Comparison of ENCODE assay signal across 9 mouse cellular contexts in the genomic region with DNA sequence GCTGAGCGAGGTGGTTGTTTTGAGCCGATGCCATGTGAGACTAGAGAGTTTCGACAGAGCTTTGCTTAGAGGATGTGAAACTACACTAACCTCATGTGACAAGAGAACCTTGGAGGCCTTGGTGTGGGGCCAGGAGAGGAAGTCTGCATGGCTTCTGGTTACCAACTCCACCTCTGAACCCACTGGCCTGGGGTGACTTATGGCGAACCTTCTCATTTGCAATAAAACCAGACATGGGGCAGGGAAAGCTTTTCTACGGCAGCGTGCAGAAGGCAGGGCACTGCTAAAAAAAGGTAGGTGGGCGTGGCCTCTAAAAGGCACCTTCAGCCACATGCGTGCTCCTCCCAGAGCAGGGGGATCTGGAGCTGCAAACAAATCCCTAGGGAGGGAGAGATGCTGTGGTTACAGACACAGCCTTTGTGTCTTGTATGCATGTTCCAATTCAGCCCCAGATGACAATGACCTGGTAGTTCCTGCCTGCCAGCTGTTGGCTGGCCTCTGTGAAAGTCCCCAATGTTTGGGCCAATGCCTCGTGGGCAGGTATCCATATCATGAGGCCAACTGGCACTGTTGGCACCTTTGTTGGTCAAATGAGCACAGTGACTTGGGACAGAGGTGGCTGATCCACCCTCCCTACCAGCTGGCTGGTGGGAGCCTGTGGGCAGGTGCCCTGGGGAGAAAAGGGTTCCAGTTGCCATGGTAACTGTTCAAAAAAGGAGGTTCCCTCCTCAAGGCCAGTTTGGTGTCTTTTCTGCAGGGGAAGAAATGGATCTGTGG.
DNase-seq lines count a peak whose midpoint lies in the region; ATAC-seq and TF ChIP-seq lines count a peak whose summit lies in the region.
"Had no signal": no experiment of that assay in that cellular context is flagged by ENCODE, and none has a peak within 500 bp of the region (broad histone marks: within the 10 kb centered on the region; RNA-seq: fewer than 3 reads in every experiment).

No protein-coding gene starts in this region.

- 80% methylated on average over 9 of the region's 9 CpGs for WGBS in forebrain, embryonic 12.5 days
- 68% methylated on average over 9 of the region's 9 CpGs for WGBS in forebrain, embryonic 11.5 days
- 55% methylated on average over 9 of the region's 9 CpGs for WGBS in hindbrain, postnatal 0 days

- intact Hi-C loops in left cerebral cortex, postnatal 25 days (cut with DNase I), result loop anchor here (5.0 kb wide), 1 partner anchor 69 kb away; no protein-coding TSS in a partner anchor

- peaks cover 7% of the 10 kb centered on the region; the same call in 1 of the 2 replicates for H3K4me1 ChIP-seq in forebrain, embryonic 12.5 days
- H3K4me1 ChIP-seq in forebrain, embryonic 11.5 days (replicated peaks; ENCODE audit: control insufficient read depth, insufficient read depth, low read length), result no peaks in the 10 kb centered on the region
- H3K4me1 ChIP-seq in hindbrain, postnatal 0 days (ENCODE audit: insufficient read depth, low read length), result peaks cover 11% of the 10 kb centered on the region; the same call in 1 of the 2 replicates

- no peak overlapping the region for H3K4me2 ChIP-seq in forebrain, embryonic 12.5 days
- no peak overlapping the region for H3K4me2 ChIP-seq in forebrain, embryonic 11.5 days (ENCODE audit: low read depth, low read length, severe bottlenecking)
- H3K4me2 ChIP-seq in hindbrain, postnatal 0 days (ENCODE audit: low read depth, low read length), result no peak overlapping the region

- H3K36me3 ChIP-seq in forebrain, embryonic 12.5 days (replicated peaks), result no peaks in the 10 kb centered on the region
- H3K36me3 ChIP-seq in forebrain, embryonic 11.5 days (ENCODE audit: control insufficient read depth, insufficient read depth, low read length), result no peaks in the 10 kb centered on the region
- H3K36me3 ChIP-seq in hindbrain, postnatal 0 days (ENCODE audit: insufficient read depth, low read length), result no peaks in the 10 kb centered on the region
- H3K36me3 ChIP-seq: G1E had no signal

- no peak overlapping the region for H3K4me3 ChIP-seq in forebrain, embryonic 12.5 days (replicated peaks)
- no peak overlapping the region for H3K4me3 ChIP-seq in forebrain, embryonic 11.5 days (ENCODE audit: low read depth, low read length)
- H3K4me3 ChIP-seq in hindbrain, postnatal 0 days (ENCODE audit: low read length), result no peak overlapping the region

- no peak overlapping the region for H3K27ac ChIP-seq in forebrain, embryonic 12.5 days
- H3K27ac ChIP-seq in forebrain, embryonic 11.5 days (ENCODE audit: low read depth, low read length), result no peak overlapping the region
- peak overlapping the region; percentile 29; the same call in 1 of the 2 replicates for H3K27ac ChIP-seq in hindbrain, postnatal 0 days

- DNase-seq in forebrain, embryonic 11.5 days (ENCODE audit: low spot score), result no peak
- peak; percentile 33 for DNase-seq in WW6 (ENCODE audit: low read depth, low spot score)
- DNase-seq in gastrocnemius, adult 18-20 months (ENCODE audit: low spot score), result peak; percentile 61
- peak; percentile 67 for DNase-seq in hindbrain, postnatal 0 days (ENCODE audit: low spot score)
- DNase-seq in left cerebral cortex, postnatal 25 days (ENCODE audit: low spot score in 2 of 2), result peak; percentile 22 to 54
- peak; percentile 54 for DNase-seq in thymus, postnatal 25 days

- no peaks in the 10 kb centered on the region for H3K27me3 ChIP-seq in forebrain, embryonic 12.5 days
- no peaks in the 10 kb centered on the region for H3K27me3 ChIP-seq in forebrain, embryonic 11.5 days (ENCODE audit: control insufficient read depth, insufficient read depth, low read length)
- no peaks in the 10 kb centered on the region for H3K27me3 ChIP-seq in hindbrain, postnatal 0 days (ENCODE audit: insufficient read depth, low read length)

- 0 out of 2 replicates have a peak, but pooled peaks have one; percentile 33 for ATAC-seq in forebrain, embryonic 12.5 days (ENCODE audit: low FRiP score)
- ATAC-seq in forebrain, embryonic 11.5 days (replicated peaks; ENCODE audit: low FRiP score), result no peak
- ATAC-seq in hindbrain, postnatal 0 days, result peak; percentile 87
- peak; percentile 90 for ATAC-seq in neutrophil, adult 5-6 weeks (ENCODE audit: extremely low read depth, insufficient number of reproducible peaks, low FRiP score, poor library complexity, severe bottlenecking)

- H3K9ac ChIP-seq in forebrain, embryonic 12.5 days, result no peak overlapping the region
- H3K9ac ChIP-seq in forebrain, embryonic 11.5 days (ENCODE audit: low read length), result no peak overlapping the region
- no peak overlapping the region for H3K9ac ChIP-seq in hindbrain, postnatal 0 days (replicated peaks; ENCODE audit: low read length)

- no peak for TF ChIP-seq CTCF in hindbrain, postnatal 0 days (IDR thresholded peaks at IDR 0.05; ENCODE audit: low read depth)

- no peaks in the 10 kb centered on the region for H3K9me3 ChIP-seq in forebrain, embryonic 12.5 days
- H3K9me3 ChIP-seq in forebrain, embryonic 11.5 days (ENCODE audit: control insufficient read depth, low read length), result no peaks in the 10 kb centered on the region
- no peaks in the 10 kb centered on the region for H3K9me3 ChIP-seq in hindbrain, postnatal 0 days (ENCODE audit: low read length)
- H3K9me3 ChIP-seq: G1E had no signal
